11 mouse cellular contexts compared by ENCODE assay signal in the genomic region with DNA sequence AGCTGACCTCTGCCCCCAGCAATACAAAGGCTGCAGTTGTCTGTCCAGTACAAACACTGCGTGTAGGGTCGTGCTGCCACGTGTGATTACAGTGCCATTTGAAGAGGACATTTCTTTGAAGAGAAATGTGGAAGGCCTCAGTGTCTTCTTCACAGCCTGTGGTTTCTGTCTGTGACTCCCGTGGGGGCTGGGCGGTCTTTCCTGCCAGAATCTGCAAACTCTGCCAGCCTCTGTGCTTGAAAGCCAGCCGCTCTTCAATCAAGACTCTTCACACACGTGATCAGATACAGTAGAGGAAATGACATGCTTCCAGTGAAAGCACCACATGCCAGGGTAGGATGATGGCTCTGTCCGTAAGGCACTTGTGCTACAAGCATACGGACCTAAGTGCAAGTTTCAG. TPM values are rescaled to one million over a fixed set of nuclear protein-coding genes. Genes with fewer than 3 reads are reported as not detected.
A peak's percentile ranks its signal among the peaks of the same experiment; 100 is the strongest.
DNase-seq lines count a peak whose midpoint lies in the region; ATAC-seq and TF ChIP-seq lines count a peak whose summit lies in the region.
"Had no signal": no experiment of that assay in that cellular context is flagged by ENCODE, and none has a peak within 500 bp of the region (broad histone marks: within the 10 kb centered on the region; RNA-seq: fewer than 3 reads in every experiment).

No protein-coding gene starts in this region.

- WGBS in forebrain, embryonic 12.5 days, result 70% methylated on average over 9 of the region's 9 CpGs
- WGBS in forebrain, embryonic 11.5 days, result 77% methylated on average over 9 of the region's 9 CpGs
- WGBS in forebrain, postnatal 0 days, result 45% methylated on average over 9 of the region's 9 CpGs

- H3K36me3 ChIP-seq in forebrain, embryonic 12.5 days (replicated peaks), result no peaks in the 10 kb centered on the region
- H3K36me3 ChIP-seq in forebrain, embryonic 11.5 days (ENCODE audit: control insufficient read depth, insufficient read depth, low read length), result no peaks in the 10 kb centered on the region
- H3K36me3 ChIP-seq in forebrain, postnatal 0 days (ENCODE audit: insufficient read depth), result no peaks in the 10 kb centered on the region

- no peaks in the 10 kb centered on the region for H3K9me3 ChIP-seq in forebrain, embryonic 12.5 days
- no peaks in the 10 kb centered on the region for H3K9me3 ChIP-seq in forebrain, embryonic 11.5 days (ENCODE audit: control insufficient read depth, low read length)
- H3K9me3 ChIP-seq in forebrain, postnatal 0 days (ENCODE audit: low read length), result no peaks in the 10 kb centered on the region

- ATAC-seq in forebrain, embryonic 12.5 days (ENCODE audit: low FRiP score), result no peak
- ATAC-seq in forebrain, embryonic 11.5 days (replicated peaks; ENCODE audit: low FRiP score), result no peak
- peak; percentile 78 for ATAC-seq in forebrain, postnatal 0 days
- peak; percentile 65 for ATAC-seq in neutrophil, adult 5-6 weeks (ENCODE audit: extremely low read depth, insufficient number of reproducible peaks, low FRiP score, poor library complexity, severe bottlenecking)

- peaks cover 14% of the 10 kb centered on the region; the same call in 1 of the 2 replicates for H3K27me3 ChIP-seq in forebrain, embryonic 12.5 days
- H3K27me3 ChIP-seq in forebrain, embryonic 11.5 days (ENCODE audit: control insufficient read depth, insufficient read depth, low read length), result no peaks in the 10 kb centered on the region
- no peaks in the 10 kb centered on the region for H3K27me3 ChIP-seq in forebrain, postnatal 0 days (ENCODE audit: insufficient read depth, low read length)
- H3K27me3 ChIP-seq: CH12.LX had no signal

- no peak overlapping the region for H3K4me2 ChIP-seq in forebrain, embryonic 12.5 days
- no peak overlapping the region for H3K4me2 ChIP-seq in forebrain, embryonic 11.5 days (ENCODE audit: low read depth, low read length, severe bottlenecking)
- no peak overlapping the region for H3K4me2 ChIP-seq in forebrain, postnatal 0 days (ENCODE audit: low read depth)

- no peak overlapping the region for H3K4me3 ChIP-seq in forebrain, embryonic 12.5 days (replicated peaks)
- H3K4me3 ChIP-seq in forebrain, embryonic 11.5 days (ENCODE audit: low read depth, low read length), result no peak overlapping the region
- H3K4me3 ChIP-seq in forebrain, postnatal 0 days (ENCODE audit: low read depth, low read length), result no peak overlapping the region
- H3K4me3 ChIP-seq: myocyte had no signal

- H3K27ac ChIP-seq in forebrain, embryonic 12.5 days, result 0 out of 2 replicates have a peak overlapping the region, but pooled peaks have one; percentile 13
- H3K27ac ChIP-seq in forebrain, embryonic 11.5 days (ENCODE audit: low read depth, low read length), result no peak overlapping the region
- H3K27ac ChIP-seq in forebrain, postnatal 0 days (ENCODE audit: low read depth, low read length), result 0 out of 2 replicates have a peak overlapping the region, but pooled peaks have one; percentile 54
- H3K27ac ChIP-seq: stomach, postnatal 0 days had no signal

- peaks cover 3% of the 10 kb centered on the region; the same call in 1 of the 2 replicates for H3K4me1 ChIP-seq in forebrain, embryonic 12.5 days
- H3K4me1 ChIP-seq in forebrain, embryonic 11.5 days (replicated peaks; ENCODE audit: control insufficient read depth, insufficient read depth, low read length), result no peaks in the 10 kb centered on the region
- peaks cover 5% of the 10 kb centered on the region for H3K4me1 ChIP-seq in forebrain, postnatal 0 days (ENCODE audit: insufficient read depth)

- no peak for DNase-seq in forebrain, embryonic 11.5 days (ENCODE audit: low spot score)
- DNase-seq in 416B (ENCODE audit: low read depth), result peak; percentile 23
- peak; percentile 72 for DNase-seq in forebrain, postnatal 0 days
- no peak for DNase-seq in gastrocnemius, adult 8-10 months (ENCODE audit: low spot score in 2 of 2)
- DNase-seq in c-Kit-positive CD71-positive TER-119-positive erythroid progenitor cells, embryonic 14.5 days (ENCODE audit: low spot score), result no peak
- no peak for DNase-seq in gastrocnemius, postnatal 10 days

- no peak overlapping the region for H3K9ac ChIP-seq in forebrain, embryonic 12.5 days
- H3K9ac ChIP-seq in forebrain, embryonic 11.5 days (ENCODE audit: low read length), result no peak overlapping the region
- H3K9ac ChIP-seq in forebrain, postnatal 0 days, result no peak overlapping the region

- TF ChIP-seq CTCF in forebrain, postnatal 0 days (IDR thresholded peaks at IDR 0.05; ENCODE audit: low read depth), result no peak

RNA-seq across cellular contexts. Expression of a gene that starts 7.4 kb away (rescaled TPM):
- 8.2 and 11.4 TPM in 2 replicates for polyA plus RNA-seq in forebrain, embryonic 12.5 days (2016; fragmentation: Nextera tagmentation; extraction: Ambion mirVana)
- 8.3 and 8.4 TPM in 2 replicates for polyA plus RNA-seq in forebrain, embryonic 11.5 days (2014; fragmentation: Nextera tagmentation; extraction: Ambion mirVana)
- 10.2 and 16.5 TPM in 2 replicates for total RNA-seq in forebrain, postnatal 0 days (2014; rRNA removed)
- 9.8 and 14.2 TPM in 2 replicates for polyA plus RNA-seq in forebrain, postnatal 0 days (2015; fragmentation: Nextera tagmentation; extraction: Ambion mirVana)
- 125 and 131 TPM in 2 replicates for total RNA-seq in neutrophil, adult 5-6 weeks (2017)
- total RNA-seq in gastrocnemius, adult 8-10 months (2022), result 100 to 1,000 TPM; 127 to 151 (median 139) TPM
- 100 to 1,000 TPM; 125 to 130 TPM for total RNA-seq in gastrocnemius, postnatal 10 days (2021)

RNA-seq across cellular contexts. Expression of a gene that starts 45.6 kb away (rescaled TPM):
- polyA plus RNA-seq in forebrain, embryonic 12.5 days (2016; fragmentation: Nextera tagmentation; extraction: Ambion mirVana), result 211 and 218 TPM in 2 replicates
- 157 and 169 TPM in 2 replicates for polyA plus RNA-seq in forebrain, embryonic 11.5 days (2014; fragmentation: Nextera tagmentation; extraction: Ambion mirVana)
- total RNA-seq in forebrain, postnatal 0 days (2014; rRNA removed), result 13.8 and 13.9 TPM in 2 replicates
- 34.3 and 35.1 TPM in 2 replicates for polyA plus RNA-seq in forebrain, postnatal 0 days (2015; fragmentation: Nextera tagmentation; extraction: Ambion mirVana)
- 24.7 and 32.4 TPM in 2 replicates for total RNA-seq in neutrophil, adult 5-6 weeks (2017)
- 10 to 100 TPM; 18.1 to 74.5 (median 34.4) TPM for total RNA-seq in gastrocnemius, adult 8-10 months (2022)
- total RNA-seq in gastrocnemius, postnatal 10 days (2021), result 10 to 100 TPM in 1 of 2 experiments, 1 to 10 TPM in 1; 8.5 to 33.5 TPM

Comparison
In these comparisons a context has a peak if more than half of its experiments do, and no peak if none do; other contexts are left out.
1. ATAC-seq: peak in forebrain, postnatal 0 days (single experiment) and neutrophil, adult 5-6 weeks (single experiment); none in forebrain, embryonic 12.5 days (single experiment) and forebrain, embryonic 11.5 days (single experiment).
2. DNase-seq: peak in 416B (single experiment) and forebrain, postnatal 0 days (single experiment); none in forebrain, embryonic 11.5 days (single experiment), gastrocnemius, adult 8-10 months (0 of 2), c-Kit-positive CD71-positive TER-119-positive erythroid progenitor cells, embryonic 14.5 days (single experiment) and gastrocnemius, postnatal 10 days (single experiment).